Mouse (Mus musculus) MEL (cell line): ENCODE measurements around the gene March6.
A peak's percentile ranks its signal among the peaks of the same experiment; 100 is the strongest.

Source experiments
- CTCF ChIP-seq, 3 experiments: IDR thresholded peaks in 2 of 3; conservative IDR thresholded peaks in 1 of 3; 2 replicates each; pipeline ENCODE4 v1.5.1; 2011 to 2012; ENCODE audit warnings: low read length in 3 of 3, low read depth in 2 of 3, mild to moderate bottlenecking in 2 of 3, improper control_type of control experiment in 1 of 3, inconsistent platforms in 1 of 3, mixed read lengths in 1 of 3, moderate library complexity in 1 of 3; ENCODE audit not compliant: control insufficient read depth in 1 of 3, insufficient read depth in 1 of 3, poor library complexity in 1 of 3, severe bottlenecking in 1 of 3
- E2F4 ChIP-seq: IDR thresholded peaks from 2 replicates; pipeline ENCODE4 v1.6.1; 2011; ENCODE audit warnings: low read depth, low read length, improper control_type of control experiment, borderline replicate concordance
- GATA1 ChIP-seq: IDR thresholded peaks from 2 replicates; pipeline ENCODE4 v1.6.1; 2011; ENCODE audit warnings: low read depth, low read length, improper control_type of control experiment
- MEF2A ChIP-seq: IDR thresholded peaks from 2 replicates; pipeline ENCODE4 v1.6.1; 2014; ENCODE audit warnings: low read depth, mild to moderate bottlenecking, inconsistent platforms, low read length, improper control_type of control experiment; ENCODE audit not compliant: poor library complexity, insufficient replicate concordance, severe bottlenecking; ENCODE audit errors: extremely low read depth
- POLR2A ChIP-seq, 2 experiments: IDR thresholded peaks; 2 replicates each; pipeline ENCODE4 v1.6.1; 2011 to 2012; ENCODE audit warnings: low read length in 2 of 2, mild to moderate bottlenecking in 2 of 2, control low read depth in 1 of 2, improper control_type of control experiment in 1 of 2, low read depth in 1 of 2, moderate library complexity in 1 of 2; ENCODE audit not compliant: control insufficient read depth in 1 of 2, insufficient read depth in 1 of 2, poor library complexity in 1 of 2
- POLR2AphosphoS2 ChIP-seq: IDR thresholded peaks from 2 replicates; pipeline ENCODE4 v1.6.1; 2011; ENCODE audit warnings: low read length, improper control_type of control experiment
- RCOR1 ChIP-seq: IDR thresholded peaks from 2 replicates; pipeline ENCODE4 v1.6.1; 2012; ENCODE audit warnings: low read depth, mild to moderate bottlenecking, inconsistent platforms, low read length, improper control_type of control experiment
- UBTF ChIP-seq: IDR thresholded peaks from 2 replicates; pipeline ENCODE4 v1.6.1; 2012; ENCODE audit warnings: low read depth, mild to moderate bottlenecking, inconsistent platforms, low read length, improper control_type of control experiment, moderate library complexity, borderline replicate concordance; ENCODE audit not compliant: insufficient read depth
- ZMIZ1 ChIP-seq: IDR thresholded peaks from 2 replicates; pipeline ENCODE4 v1.6.1; 2012; ENCODE audit warnings: low read depth, mild to moderate bottlenecking, inconsistent platforms, low read length, improper control_type of control experiment, moderate library complexity
- ZNF384 ChIP-seq: IDR thresholded peaks from 2 replicates; pipeline ENCODE4 v1.6.1; 2012; ENCODE audit warnings: low read depth, mild to moderate bottlenecking, inconsistent platforms, low read length, improper control_type of control experiment

DNA sequence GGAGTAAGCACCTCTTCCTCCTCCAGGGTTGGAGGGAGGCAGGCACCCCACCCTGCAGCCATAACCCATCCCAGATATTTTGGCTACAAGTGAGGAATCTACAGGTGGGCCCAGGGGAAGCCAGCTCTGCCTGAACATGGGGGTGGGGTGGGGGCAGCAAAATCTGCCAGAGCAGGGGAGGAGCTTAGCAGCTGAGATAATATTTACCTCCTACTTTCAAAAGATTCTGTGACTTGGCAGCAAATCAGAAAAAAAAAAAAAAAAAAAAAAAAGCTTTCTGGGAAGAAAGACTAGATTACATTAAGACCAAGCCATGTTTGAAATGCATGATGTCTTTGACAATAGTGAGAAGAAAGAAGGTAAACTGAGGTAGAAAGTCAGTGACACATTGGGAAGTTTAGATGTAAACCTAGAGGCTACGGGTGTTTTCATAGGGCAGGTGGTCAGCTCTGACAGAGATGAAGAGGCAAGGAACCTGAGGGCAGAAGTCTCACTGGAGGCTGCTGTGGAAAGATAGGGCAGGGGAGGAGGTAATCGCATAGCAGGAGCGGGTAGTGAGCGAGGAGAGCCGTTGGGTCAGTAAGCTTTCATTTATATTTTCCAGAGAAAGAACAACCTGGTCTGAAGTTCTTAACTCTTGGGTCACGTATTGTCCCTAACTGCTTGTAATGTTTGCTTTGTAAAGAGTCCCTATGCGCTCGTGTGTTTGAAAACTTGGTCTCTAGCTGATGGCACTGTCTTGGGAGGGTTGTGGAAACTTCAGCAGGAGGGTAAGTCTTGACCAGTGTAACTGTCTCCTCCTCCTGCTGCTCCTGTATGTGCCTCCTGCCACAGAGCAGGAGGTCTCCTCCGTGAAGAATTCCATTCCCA, 9.0 kb upstream of the March6 start:
- TF ChIP-seq CTCF (IDR thresholded peaks at IDR 0.05 in 2 of 3, conservative IDR thresholded peaks at IDR 0.05 in 1 of 3; ENCODE audit: control insufficient read depth in 1 of 3, insufficient read depth in 1 of 3, low read depth in 2 of 3, low read length in 3 of 3, poor library complexity in 1 of 3, severe bottlenecking in 1 of 3), result no peak
- no peak for TF ChIP-seq E2F4
- no peak; a peak in 1 of 4 replicates for TF ChIP-seq POLR2A (IDR thresholded peaks at IDR 0.05; ENCODE audit: control insufficient read depth in 1 of 2, insufficient read depth in 1 of 2, low read depth in 1 of 2, low read length in 2 of 2, poor library complexity in 1 of 2)
- TF ChIP-seq ZMIZ1, result no peak
- TF ChIP-seq RCOR1, result peak; percentile 79
- TF ChIP-seq POLR2AphosphoS2, result no peak
- TF ChIP-seq GATA1, result peak; percentile 84
- no peak for TF ChIP-seq UBTF
- no peak for TF ChIP-seq MEF2A
- peak; percentile 99 for TF ChIP-seq ZNF384
